Mouse (Mus musculus) lung, postnatal 0 days (tissue): ENCODE measurements around the gene Medag.

Experiments
- CTCF ChIP-seq: IDR thresholded peaks from 2 replicates; pipeline ENCODE4 v1.5.1; 2016; ENCODE audit warnings: antibody characterized with exemption, mild to moderate bottlenecking
- EP300 ChIP-seq: IDR thresholded peaks from 2 replicates; pipeline ENCODE4 v1.6.1; 2016; ENCODE audit warnings: antibody characterized with exemption, mild to moderate bottlenecking, control low read depth

GRCm38 (mm10) chr5:149446495-149446894 lies 34.9 kb downstream of the Medag start:
- TF ChIP-seq CTCF (no peak), EP300 (no peak)
